Mouse (Mus musculus) CD4-positive helper T cell, adult 2 months (primary cell): ENCODE measurements around the gene Zfp367.

Experiments used
- DNase-seq: peaks from one replicate; pipeline ENCODE4 v3.0.0-alpha.2; 2012; ENCODE audit warnings: low read depth, missing footprints, low spot score

The Zfp367 gene

DNA sequence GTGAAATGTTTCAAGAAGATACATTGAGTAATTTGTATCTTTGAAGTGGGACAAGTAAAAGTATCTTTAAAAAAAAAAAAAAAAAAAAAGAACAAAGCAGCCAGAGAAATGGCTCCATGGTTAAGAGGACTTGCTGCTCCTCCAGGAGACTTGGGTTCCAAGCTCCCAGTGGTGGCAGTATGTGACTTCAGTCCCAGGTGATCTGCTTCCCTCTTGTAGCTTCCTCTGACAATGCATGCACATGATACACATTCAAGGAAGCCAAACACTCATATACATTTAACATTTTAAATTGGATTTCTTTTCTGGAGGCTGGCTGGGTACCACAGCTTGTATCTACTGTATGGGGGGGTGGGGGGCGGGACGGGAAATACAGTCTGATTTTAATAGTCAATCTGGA is 1.6 kb upstream of the Zfp367 start:
- DNase-seq, result no peak

DNA sequence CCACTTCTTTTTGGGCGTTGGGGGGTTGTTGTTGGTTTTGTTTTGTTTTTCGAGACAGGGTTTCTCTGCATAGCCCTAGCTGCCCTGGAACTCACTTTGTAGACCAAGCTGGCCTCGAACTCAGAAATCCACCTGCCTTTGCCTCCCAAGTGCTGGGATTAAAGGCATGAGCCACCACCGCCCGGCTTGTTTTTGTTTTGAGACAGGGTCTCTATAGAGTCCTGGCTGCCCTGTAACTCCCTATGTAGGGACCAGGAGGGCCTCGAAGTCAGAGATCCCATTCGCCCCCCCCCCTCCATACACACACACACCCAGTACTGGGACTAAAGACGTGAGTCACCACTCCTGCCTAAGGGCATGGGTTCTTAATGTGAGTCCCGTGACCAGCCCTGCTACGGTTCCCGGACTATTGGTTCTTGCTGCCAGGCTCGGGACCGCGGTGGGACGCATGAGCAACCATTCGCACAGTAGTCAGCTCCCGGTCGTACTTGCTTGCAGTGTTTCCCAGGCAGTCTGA is 807 bp upstream of the Zfp367 start:
- peak; percentile 48 for DNase-seq

DNA sequence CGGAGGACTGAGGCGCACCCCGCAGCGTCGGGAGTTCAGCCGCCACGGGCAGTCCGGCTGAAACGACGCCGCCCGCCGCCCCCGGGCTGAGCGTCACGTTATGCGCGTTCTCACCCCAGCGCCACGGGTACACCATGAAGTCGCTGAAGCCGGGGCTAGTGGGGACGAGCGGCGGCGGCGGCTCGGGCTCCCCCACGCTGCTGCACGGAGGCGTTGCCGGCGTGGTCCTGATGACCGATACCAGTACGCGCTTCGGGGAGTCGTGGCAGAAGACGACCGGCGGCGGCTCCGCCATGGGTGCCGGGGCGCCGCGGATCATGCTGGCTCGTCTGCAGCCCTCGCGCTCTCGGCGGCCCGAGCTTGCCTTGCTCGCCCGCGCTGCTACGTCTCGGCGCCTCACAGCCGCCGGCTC is 325 bp downstream of the Zfp367 start:
- DNase-seq, result no peak

DNA sequence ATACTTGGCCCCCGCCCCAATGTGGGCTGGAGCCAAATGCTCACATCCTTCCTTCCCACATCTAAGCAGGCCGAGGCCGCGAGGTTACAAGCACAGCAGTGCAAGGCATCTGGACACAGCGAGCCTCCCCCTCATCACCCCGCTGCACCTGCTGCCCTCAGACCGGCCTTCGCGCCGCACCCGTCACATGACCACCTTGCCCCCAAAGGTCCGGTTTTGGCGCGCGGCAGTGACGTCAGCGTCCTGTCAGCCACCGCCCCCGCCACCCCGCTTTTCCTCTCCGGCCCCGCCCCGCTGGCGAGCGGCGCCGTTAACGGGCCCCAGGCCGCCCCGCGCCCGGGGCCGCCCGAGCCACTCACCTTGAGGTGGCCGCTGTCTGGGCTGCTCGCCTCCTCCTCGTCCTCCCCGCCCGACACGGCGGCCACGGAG is 747 bp downstream of the Zfp367 start:
- DNase-seq, result peak; percentile 84

DNA sequence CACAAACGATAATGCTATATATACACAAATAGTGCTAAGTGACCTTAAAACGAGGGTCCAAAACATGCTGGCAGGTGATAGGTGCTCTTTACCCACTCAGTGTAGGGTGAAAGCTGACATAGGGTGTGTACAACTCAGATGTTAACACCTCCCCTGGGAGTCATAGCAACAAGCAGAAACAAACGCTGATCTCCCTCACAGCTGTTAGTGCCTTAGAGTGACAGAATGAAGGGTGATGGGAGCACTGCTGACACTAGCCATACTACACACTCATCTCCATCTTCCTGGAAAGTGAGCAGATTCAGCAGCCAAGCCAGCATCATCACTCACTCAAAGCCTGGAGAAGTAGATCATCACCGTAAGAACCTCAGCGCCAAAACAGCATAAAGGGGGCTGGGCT is 2.9 kb downstream of the Zfp367 start:
- peak; percentile 57 for DNase-seq

DNA sequence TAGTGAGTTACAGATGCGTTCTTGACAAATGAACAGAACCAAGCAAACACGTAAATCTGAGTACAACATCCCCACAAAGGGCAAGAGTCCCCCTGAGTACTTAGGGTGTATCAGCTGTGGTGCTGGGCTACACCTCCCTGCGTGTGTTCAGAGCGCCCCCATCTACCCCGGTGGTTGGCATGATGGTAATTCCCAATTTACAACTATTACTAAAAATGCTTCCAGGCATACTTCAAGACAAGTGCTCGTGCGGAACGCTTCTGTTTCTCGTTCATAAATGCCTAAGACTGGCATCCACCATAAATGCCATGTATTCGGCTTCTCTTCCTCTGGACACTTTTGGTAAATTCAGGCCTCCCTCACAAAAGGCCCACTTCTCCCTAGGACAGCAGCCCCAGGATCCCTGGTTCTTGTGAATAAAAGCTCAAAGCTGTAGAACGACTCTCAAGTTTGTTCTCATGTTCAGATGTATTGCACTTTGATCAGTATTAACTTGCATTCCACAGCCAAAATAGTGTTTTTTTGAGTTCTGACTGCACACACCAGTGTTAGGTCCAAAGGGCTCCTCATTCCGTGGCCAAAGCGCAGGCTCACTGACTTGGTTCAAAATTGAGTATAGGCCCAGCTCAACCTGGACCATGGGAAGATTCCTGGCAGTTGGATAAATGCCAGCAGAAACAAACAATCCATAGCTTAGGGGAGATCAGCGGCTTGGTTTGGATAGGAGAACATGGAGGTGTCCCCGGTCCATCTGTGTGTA is 23.2 kb downstream of the Zfp367 start:
- DNase-seq, result peak; percentile 59

DNA sequence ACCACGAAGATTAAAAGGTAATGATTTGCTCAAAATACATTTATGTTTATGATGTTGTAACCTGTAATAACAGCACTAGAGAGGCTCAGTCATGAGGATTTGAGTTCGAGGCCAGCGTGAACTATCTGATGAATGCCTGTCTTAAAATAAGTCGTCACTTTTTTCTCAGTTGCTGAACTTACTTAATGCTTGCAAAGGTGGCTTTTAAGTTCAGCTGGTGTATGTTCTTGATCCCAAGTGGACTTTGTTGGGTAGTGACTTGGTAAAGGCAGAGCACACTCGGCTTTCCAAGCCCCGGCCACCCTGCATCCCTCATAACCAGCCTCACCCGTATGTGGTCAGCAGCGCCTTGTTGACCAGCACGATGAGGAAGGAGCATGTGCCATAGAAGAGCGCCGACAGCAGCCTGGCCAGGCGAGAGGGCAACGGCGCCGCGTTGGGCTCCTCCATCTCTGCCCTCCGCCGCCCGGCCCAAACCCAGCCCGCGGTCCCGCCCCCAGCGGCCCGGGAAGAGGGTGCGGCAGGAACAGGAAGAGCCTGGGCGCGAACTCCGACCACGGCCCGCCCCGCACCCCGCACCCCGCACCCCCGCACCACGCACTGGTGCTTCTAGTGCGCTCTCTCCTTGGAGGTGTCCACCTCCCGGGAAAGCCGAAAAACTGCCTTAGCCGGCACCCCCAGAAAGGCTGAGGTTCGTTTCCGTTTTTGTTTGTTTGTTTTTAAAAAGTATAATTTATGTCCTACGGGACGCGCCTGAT is 24.0 kb downstream of the Zfp367 start, which contains the start of gene Slc35d2:
Gene Slc35d2, minus strand, starts transcription at position 511 of the 758 bp plus-strand sequence.
- peak; percentile 77 for DNase-seq

DNA sequence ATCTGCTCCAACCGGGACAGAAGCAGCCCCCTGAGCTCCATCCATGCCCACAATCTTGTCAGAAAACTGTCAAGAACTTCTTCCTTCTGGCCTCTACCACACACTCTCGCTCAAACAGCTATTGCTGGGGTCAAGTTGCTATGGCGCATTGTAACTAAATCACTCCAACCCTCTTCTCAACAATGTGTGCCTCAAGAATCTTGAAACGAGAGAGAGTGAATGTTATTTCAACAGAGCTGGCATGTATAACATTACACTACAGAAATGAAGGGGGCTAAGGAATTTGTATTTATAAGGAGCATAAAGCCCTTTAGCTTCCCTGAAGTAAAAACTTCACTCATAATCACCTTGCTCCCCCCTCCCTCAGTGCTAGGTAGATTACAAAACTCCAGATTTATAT is 26.7 kb downstream of the Zfp367 start:
- no peak for DNase-seq

DNA sequence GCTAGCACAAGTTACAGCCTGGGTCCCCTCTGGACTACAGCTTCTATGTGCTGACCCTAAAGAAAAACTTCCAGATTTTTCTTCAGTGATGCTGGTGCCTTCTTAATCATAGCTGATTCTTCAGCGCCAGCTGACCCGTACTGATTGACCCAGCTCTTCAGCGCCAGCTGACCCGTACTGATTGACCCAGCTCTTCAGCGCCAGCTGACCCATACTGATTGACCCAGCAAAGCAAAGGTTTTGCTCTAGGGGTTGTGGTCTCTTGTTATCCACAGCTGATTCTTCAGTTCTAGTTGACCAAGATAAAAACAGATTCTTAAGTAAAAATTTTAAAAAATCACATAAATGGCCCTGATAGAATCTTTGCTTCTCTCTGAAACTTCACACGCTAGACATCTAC is 28.1 kb downstream of the Zfp367 start:
- no peak for DNase-seq

DNA sequence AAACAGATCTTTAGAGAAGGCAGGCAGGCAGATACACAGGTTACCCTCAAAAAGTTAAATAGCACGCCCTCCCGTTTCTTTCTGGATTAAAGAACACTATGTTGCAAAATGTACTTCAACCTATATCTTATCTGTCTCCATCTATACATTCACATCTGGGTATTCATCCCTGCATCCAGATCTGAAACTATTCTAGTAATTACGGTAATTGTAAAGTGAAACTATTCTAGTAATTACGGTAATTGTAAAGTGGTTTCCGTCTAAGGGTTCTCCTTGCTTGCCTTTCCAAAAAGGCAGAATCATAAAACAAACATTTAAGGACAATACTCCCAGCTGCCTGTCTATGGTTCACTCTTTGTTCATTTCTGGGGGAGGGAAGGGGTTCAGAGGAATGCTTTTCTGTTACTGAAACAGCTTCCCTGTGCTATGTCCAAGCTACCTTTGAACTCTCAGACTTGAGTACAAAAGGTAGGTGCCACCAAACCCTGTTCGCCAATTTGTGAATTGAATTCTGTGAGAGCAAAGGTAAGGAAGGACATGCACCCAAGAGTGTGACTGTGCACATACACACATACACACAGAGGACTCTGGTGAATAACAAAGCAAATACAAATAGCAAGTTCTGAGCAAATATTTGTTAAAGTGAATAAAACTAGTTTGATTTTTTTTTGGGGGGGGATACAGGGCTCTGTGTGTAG is 29.4 kb downstream of the Zfp367 start:
- no peak for DNase-seq

DNA sequence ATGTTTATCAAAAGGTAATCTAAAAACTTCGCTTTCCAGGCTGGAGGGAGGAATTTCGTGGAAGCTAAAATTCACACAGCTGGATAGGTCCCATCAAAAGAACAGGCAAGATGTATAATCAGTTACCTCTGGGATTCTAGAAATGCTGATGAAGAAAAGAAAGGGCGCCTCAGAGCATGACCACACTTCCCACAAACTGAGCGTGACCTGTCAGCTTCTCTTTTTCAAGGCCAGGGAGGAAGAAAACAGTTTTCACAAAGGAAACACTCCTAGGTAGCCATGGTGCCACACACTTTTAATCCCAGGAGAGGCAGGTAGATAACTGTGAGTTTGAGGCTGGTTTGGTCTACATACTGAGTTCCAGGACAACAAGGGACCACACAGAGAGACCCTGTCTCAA is 32.2 kb downstream of the Zfp367 start:
- DNase-seq, result no peak

DNA sequence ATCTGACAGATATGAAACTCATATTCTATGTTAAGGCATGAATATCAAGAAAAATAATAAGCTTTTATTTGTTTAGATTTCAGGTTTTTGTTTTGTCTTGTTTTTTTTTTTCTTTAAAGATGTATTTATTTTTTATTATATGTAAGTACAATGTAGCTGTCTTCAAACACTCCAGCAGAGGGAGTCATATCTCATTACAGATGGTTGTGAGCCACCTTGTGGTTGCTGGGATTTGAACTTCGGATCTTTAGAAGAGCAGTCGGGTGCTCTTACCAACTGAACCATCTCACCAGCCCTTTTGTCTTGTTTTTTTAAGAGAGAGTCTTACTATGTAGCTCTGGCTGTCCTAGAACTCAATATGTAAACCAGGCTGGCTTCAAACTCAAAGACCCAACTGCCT is 35.6 kb downstream of the Zfp367 start:
- peak; percentile 51 for DNase-seq

DNA sequence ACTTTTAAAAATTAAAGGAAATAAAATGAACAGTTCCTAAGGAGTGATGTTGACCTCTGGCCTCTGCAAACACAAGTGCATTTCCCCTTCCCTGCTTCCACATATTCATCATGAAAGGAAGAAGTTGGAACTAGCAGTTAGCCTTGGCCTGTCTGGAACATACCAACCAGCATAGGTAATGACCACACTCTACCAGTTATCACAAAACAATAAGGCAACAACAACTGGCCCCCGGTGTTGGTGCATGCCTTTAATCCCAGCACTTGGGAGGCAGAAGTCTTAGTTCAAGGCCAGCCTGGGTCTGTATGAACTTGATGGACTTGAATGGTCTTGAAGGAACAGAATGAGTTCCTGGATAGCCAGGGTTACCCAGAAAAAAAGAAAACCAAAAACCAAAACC is 42.6 kb downstream of the Zfp367 start:
- DNase-seq, result no peak

DNA sequence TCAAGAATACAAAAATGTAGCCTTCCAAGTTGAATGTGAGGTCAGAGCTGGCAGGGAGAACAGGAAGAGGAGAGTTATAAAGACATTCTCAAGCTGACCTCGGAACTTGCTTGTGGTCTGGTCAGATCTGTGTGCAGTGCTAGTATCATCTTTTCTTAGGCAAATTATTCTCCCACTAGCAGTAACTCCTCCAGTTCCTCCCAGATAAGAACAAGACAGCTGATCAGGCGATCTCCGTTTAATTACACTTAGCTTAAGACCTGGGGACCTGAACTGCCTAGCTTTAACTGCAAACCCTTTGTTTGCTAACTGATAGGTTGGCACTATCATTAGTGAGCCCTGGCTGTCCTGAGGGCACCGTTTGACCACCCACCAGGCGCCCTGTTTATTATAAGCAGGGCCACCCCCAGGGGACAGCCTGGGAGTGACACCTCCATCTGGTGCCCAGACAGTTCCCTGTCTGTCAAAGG is 44.6 kb downstream of the Zfp367 start:
- DNase-seq, result no peak

DNA sequence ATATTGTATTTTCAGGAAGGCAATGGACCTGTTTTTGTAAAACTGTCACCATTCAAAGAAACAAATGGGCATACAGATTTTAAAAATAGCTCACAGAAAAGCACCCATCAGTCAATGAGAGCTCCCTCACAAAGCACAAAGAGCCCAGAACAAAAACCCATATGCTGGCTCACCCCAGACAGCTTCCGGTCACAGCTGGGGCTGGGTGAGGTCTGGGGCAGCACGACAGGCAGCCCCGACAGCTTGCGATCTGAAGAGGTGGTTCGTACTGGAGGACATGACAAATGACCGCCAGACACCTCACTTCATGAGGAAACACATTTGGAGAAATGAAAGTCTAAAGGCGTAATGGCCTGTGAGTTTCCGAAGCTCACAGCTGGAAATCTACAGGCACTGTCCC is 45.5 kb downstream of the Zfp367 start:
- DNase-seq, result no peak

DNA sequence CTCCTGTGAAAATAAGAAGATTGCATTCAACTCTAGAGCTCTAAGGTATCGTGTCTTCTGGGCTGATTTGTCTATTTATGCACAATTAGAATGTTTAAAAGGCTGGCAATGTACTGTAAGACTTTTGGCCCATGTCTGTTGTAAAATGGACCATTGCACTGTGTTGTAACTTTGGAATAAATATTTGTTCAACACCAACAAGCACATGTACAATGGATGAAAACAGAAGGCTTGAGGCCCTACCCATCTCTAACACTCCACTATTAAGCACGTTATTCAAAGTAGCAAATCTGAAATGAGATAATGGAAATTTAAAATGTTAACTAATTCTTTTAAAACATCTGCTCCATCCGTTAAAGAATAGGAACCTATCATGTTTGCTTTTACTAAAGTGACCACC is 45.9 kb downstream of the Zfp367 start:
- DNase-seq, result no peak

DNA sequence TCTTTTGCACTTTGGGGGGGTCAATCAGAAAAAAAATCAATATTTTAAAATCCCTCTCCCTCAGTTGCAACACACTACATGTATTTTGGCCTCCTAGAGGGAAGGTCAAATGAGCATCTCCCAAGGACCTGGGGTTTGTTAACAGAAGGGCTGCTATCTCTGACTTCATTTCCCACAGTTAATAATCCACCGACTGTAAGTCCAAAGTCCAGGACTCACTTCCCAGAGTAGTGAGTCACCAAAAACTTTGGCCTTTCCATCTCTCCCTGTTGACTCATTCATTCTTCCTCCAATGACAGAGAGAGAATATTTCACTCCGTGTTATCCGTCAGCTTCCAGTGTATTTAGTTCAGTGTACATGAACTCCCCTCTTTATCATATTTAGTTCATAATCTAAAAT is 47.3 kb downstream of the Zfp367 start:
- DNase-seq, result no peak

DNA sequence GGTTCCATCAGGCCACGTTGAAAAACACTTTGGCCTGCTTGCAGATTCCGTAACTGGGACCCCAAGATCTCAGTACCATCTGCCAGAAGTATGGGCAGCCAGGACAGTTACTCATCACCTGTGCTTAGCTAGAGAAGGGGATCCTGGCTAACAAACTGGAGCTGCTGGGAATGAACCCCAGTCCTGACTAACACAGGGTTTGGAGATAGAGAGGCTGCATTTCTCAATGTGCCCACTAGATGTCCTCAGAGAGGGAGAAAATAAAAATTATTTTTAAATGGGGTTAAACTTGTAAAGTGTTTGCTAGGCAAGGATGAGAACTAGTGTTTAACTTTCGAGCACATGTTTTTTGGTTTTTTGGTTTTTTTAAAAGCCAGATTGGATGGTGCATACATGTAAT is 52.8 kb downstream of the Zfp367 start:
- DNase-seq, result peak; percentile 46

DNA sequence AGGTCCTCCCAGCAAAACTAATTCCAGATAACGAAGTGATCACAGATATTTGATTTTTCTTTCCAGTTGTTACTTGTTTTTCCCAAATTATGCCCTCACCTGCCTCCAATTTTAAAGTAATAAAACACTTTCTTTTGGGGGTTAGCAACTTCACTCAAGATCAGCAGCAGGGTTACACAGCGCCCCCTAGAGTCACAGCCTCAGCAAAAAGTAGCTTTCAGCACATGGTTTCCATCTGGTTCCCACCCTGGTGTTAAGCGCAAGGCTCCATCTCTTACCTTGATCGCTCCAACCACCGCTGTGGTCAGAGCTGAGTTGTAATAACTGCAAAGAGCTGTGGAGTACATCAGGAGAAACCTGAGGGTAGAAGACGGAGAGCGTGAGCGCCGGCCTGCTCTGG is 54.0 kb downstream of the Zfp367 start:
- peak; percentile 39 for DNase-seq

DNA sequence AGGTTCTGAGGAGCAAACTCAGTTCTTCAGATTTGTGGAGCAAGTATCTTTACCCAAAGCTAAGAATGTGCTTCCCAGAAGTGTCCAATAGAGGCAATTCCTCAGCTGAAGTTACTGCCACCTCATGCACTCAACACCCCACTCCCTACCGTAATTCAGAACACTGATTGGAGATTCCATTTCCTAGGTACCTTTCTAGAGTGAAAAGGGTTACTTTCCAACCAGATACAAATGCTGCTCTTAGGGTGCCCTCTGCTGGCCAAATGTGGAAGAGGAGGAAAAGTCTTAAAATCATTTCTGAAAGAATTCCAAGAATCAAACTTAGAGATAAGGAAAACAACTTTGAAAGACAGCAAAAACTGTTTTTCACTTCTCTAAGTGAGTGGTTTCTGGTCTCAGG is 59.7 kb downstream of the Zfp367 start:
- peak; percentile 36 for DNase-seq

DNA sequence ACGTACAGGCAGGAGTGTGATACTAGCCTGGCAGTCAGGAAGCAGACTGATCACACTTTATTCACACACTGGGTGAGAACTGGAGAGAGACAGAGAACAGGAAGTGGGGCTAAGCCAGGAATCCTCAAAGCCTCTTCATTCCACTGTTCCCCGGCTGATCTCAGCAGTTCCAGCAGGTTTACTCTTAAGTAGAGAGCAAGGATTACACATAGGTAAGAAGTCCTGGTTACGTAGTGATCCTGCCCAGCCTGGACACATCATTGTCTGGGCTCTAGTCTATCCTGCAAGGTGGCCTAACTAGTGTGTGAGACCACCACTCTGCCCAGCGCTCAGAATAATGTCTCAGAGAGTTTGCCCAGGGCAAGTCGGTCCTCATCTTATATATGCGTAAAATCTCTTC is 60.2 kb downstream of the Zfp367 start:
- DNase-seq, result no peak

DNA sequence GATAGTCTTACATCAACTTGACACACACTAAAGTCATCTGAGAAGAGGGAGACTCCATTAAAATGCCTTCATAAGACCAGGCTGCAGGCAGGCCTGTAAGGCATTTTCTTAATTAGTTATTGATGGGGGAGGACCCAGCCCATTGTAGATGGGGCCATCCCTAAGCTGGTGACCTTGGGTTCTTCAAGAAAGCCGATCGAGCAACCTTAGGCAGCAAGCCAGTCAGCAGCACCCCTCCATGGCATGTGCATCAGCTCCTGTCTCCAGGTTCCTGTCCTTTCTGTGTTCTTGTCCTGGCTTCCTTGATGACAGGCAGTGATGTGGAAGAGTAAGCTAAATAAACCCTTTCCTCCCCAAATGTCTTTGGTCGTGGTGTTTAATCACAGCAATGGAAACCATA is 60.9 kb downstream of the Zfp367 start:
- DNase-seq, result no peak
